Mouse (Mus musculus) spleen, embryonic (tissue): Measurements from ENCODE around the gene Iqce.

Experiments
- CTCF ChIA-PET: fragments of 350-600 bp; sonication (Branson Sonifier 250); formaldehyde crosslinking; loops from one replicate; lab custom pipeline; 2022; lab: Charles Lee

Iqce gene

DNA sequence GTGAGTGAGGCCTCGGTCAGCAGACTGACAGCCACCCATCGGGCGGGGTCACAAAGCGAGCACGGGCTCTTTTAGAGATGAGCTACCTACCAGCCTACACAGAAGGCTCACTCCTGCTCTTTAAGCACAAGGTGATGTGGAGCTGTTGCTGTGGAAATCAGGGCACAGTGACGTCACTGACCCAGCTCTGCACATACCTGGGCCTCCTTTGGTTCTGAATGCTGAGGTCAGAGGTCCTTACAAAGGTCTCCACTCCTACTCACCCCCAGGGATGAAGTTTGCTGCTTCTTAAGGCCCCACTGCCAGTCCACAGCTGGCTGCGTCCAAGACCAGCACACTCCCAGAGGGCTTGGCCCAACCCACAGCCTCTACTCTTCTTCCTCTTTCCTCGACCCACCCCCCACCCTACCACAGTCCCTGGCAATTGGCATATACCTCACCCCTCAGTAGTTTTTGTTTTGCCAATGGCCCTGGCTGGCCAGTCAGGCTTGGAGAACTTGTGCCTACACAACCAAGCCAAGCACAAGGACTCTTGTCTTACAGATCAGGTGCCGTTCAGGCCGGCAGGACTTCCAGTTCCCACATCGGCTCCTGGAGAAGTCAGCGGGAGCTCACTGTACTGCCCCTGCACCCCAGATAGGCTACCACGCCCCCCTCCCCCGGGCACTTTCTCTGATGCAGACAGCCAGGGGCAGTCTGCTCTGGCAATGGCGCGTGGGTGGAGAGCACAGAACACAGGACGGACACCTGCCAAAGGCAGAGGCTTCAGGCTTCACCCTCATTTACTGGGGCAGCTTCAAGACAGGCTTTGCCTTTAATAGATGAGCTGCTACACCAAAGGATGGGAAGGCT, 39.2 kb downstream of the Iqce start:
- CTCF ChIA-PET, result interaction anchor here (0.6 to 1.5 kb wide), 3 partner anchors 19 to 127 kb away, joined by 3 to 5 read pairs (median 3); no protein-coding TSS in a partner anchor

DNA sequence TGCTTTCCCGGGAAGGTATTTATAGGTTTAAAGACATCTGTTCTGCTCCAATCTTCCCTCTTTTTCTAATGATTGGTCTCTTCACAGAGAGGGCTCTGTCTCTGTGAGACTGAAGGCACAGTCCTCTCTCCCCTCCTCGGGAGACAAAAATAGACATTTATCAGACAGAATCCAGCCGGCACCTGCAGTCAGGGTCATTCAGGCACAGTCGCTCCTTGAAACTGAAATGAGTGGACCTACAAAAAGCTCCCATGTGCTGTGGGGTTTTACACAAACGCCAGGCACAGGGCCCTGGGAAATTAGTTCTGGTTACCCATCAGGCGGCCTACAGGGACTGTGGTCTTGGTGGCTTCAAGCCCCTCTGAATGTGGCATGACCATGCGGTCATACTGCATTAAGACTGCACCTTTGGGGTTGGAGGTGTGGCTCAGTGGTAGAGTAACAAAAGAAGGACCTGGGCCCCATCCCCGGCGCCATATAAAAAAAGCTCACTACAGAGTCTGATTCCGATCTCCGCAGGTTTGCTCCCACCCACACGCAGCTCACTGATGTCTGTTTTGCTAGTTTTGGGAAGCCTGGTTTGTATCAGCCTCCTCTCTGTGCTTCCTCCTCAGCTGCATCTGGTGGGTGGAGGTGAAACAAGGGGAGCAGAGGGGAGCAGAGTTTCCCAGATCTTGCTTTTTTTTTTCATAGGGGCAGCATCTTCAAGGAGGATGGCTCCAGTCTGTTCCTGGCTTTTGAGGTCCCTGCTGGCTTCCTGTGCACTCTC, 40.1 kb downstream of the Iqce start:
- CTCF ChIA-PET, result interaction anchor here (0.6 to 1.5 kb wide), 6 partner anchors 10 to 126 kb away, joined by 3 to 6 read pairs (median 4); no protein-coding TSS in a partner anchor

DNA sequence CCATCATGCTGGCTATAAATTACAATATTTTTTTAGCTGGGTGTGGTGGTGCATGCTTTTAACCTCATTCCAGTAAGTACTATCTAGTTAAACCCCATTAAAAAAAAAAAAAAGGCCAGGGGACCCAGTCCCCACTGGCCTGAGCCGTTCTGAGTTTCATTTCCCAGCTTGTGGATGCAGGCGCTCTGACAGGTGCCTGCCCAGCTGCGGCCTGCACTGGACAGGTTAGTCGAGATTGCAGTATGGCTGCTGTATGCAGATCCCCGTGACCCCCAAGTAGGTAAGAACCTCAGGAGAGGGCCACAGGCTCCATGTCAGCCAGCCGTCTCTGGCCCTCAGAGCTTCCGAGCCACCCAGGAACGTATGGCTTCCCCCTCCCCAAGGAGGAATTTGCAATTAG, 40.8 kb downstream of the Iqce start:
- CTCF ChIA-PET, result interaction anchor here (0.6 to 1.5 kb wide), 4 partner anchors 10 to 121 kb away, joined by 4 to 6 read pairs (median 4); no protein-coding TSS in a partner anchor

DNA sequence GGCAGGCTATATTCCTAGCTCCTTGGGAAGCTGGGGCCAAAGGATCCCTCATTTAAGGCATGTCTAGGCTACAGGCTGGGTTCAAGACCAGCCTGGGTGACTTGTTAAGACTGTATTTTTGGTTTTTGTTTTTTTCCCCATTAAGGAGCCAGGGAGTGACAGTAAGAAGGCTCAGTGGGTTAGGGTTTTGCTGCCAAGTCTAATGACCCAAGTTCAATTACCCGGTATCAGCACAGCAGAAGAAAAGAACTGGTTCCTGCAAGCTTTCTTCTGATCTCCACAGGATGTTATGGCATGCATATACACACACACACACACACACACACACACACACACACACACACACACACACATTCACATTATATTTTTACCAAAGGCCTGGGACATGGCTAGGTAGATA, 41.8 kb downstream of the Iqce start:
- CTCF ChIA-PET, result interaction anchor here (0.6 to 0.7 kb wide), 3 partner anchors 70 to 124 kb away, joined by 3 to 6 read pairs (median 6); no protein-coding TSS in a partner anchor

DNA sequence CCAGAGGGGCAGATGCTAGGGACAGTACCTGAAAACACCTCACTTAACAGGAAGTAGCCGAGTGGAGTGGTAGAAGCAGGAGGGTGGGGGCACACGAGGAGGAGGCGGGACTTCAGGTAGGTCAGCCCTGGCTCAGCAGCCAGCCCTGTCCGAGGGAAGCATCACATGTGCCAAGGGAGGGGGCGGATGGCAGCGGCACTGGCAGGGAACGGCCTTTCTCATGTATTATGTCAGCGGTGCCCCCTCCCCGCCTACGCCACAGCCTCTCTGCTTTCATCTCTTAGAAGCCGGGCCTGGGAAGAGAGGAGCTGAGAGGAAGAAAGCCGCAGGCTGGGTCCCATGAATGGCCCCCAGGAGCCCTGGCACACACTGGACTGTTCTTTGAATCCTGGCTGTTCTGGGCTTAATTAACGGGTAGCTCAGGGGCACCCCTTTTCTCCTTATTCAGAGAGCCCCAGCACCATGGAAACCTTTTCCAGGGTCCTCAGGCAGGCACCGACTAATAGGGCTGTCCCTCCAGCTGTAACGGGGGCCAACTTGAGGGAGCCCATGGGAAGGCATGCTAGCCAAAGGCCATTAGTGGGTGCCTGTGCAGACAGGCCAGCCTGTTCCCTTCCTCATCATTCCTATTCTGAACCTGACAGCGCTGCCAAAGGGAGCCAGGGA, 42.4 kb downstream of the Iqce start:
- CTCF ChIA-PET, result interaction anchor here (0.6 to 0.7 kb wide), 3 partner anchors 69 to 123 kb away, joined by 3 to 6 read pairs (median 6); no protein-coding TSS in a partner anchor

DNA sequence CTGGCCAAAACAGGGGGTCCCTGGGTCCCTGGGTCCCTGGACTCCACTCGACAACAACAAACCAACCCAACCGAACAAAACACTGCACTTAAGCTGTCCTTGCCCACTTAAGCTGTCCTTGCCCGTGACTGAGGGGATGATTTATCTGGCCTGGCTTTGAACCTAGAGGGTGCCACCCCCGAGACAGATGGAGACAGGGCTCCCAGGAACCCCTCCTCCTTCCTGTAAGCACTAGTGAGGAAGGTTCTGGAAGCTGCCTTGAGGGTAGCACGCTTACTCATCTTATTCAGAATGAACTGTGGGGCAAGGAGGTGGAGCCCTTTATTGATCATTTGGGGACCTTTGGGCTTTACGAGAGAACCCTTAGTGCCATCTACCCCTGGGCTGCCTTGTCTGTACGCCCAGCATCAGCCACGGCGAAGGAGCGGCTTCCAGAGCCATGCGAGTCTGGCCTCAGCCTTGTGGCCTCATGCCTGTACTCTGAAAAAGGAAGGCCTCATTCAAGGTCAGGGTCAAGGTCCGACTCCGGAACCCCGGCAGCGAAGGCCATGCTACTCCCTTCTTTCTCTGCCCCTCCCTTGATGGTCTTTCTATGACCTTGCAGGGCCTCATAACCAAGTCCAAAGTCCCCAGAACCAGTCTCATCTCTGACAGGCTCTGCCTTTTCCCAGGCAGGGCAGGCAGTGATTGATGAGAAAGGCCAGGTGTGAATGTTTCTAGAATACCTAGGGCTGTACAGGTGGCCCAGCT, 47.9 kb downstream of the Iqce start:
- CTCF ChIA-PET, result no interaction called here

DNA sequence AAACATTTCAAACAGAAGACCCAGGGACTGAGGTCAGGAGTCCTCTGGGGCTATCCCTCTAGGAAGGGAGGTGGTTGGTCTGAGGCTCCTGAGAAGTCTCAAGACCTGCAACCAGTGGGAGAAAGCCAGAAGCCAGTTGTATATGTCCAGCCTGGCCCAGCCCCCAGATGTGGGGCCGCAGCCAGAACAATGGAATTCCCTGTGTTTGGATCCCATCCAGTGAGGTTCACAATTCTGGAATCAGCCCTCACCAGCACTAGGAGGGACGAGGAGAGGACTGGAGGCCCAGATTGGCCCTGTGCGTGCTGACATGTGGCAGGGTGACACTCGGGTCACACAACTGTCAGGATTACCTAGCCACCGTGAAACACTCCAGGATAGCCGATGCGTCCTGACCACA, 49.6 kb downstream of the Iqce start:
- CTCF ChIA-PET, result no interaction called here

DNA sequence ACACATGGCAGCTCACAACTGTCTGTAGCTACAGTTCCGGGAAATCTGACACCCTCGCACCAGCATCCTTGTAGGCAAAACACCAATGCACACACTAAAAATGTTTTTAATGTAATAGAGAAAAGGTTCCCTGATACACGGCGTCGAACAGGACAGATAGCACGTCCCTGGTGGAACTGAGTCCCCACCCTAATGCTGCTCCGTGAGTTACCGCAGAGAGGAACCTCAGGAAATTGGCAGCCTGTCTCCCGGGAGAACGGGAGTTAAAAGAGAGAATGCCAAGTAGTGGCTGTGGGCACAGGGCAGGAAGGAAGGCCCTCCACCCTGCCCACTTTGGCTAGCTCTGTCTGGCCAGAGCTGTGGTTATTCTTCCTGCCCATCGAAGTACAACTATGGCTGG, 50.9 kb downstream of the Iqce start:
- CTCF ChIA-PET, result interaction anchor here (0.7 to 1.0 kb wide), 2 partner anchors 11 to 37 kb away, joined by 4 read pairs; no protein-coding TSS in a partner anchor

DNA sequence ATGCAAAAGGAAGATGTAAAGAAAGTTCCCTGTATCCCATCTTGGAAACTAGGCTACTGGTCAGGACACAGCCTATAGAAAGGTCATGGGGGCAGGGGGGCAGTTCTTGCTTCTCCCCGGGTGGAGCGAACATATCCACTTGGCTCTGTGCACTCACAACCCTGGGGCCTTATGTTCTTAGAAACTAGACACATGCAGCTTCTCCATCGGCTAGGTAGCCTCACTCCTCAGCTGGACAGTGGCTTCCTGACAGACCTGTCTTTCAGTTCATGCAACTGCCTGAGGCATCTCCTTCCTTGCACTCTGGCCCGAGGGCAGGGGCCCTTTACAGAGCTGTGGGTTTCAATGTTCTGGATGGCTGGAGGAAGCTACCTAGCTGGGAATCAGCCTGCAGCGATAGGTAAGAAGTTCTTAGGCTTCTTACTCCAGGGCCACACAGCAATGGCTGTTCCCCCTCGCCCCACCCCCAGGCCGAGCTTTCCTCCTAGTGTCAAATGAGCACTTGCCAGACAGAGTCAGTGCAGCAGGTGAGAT, 52.2 kb downstream of the Iqce start:
- CTCF ChIA-PET, result no interaction called here

DNA sequence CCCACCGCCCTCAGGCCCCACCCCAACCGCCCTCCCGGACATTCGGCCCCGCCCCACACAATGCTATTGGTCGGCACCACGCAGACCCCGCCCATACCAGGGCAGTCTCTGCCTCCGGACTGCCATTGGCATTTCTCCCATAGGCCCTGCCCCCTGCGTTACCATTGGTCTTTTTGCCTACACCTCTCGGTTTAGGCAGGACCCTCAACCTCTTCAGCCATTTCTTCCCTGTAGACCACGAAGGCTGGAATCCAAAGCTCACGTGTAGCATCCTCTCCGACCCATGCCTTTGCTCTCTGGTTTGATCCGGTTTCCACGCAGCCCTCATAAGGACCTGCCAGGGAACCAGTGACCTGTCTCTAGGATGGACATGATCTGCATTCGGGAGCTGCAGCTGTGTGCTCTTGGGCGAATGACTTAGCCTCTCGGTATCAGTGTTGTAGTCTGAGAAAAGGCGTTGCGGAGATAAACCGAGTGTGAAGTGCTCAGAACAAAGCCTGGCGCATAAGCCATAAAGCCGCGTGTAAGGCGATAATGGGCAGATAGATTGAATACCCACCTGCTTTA, 53.0 kb downstream of the Iqce start:
- CTCF ChIA-PET, result no interaction called here

DNA sequence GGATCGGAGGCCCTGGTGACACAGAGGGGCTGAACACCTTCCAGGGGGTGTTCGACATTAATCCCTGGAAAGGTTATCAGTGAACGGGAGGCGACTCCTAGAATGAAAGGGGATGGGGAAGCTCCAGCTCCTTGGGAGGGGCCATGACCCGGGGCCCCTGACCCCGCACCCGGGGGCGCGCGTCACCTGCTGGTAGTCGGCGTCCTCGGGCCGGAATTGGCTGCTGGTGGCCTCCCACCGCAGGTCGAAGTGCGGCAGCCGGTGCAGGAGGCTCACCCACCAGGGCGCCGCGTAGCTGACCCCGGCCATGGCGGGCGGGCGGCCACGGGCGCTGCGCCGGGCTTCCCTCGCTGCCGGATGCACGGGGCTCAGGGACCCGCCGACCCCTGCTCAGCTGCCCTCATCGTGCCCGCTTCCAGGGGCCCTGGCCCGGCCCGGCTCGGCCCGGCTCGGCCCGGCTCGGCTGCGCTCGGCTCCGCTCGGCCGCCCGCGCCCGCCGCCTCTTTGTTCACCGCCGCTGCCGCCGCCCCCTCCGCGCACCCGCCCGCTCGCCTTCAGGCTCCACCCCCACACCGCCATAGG, 53.6 kb downstream of the Iqce start, which contains the start of gene Ttyh3:
TSS of gene Ttyh3 (minus strand) at position 513 of the 582 bp plus-strand sequence.
- CTCF ChIA-PET, result no interaction called here

DNA sequence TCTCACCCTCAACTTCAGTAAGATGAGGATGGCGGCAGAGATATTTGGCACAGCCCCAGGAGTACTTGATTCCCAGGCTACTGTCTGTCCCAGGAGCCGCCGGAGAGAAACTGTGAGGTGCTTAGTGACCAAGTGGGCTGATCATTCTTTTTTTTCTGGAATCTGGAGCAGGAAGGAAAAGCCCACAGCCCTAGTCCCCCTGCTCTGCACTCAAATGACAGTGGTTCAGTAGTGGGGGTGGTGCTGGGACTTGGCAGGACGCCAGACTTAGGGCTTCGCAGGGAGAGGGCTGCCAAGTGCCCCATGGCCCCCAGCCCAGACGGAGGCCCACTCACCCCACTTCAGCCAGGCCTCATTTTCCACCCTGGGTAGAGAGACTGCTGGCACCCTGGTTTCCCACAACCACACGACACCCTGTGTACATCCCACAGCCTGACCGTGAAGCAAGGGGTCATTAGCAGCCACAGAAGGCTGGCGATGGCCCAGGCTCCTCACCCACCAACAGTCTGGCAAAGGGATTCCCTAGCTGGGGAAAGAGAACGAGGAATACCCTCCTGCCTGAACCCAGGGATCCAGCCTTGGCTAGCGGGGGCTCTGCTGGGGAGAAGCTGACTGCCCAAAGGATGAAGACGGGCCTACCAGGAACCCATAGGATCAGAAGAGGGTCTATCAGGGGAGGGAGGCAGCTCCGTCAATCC, 54.2 kb downstream of the Iqce start:
- CTCF ChIA-PET, result no interaction called here

DNA sequence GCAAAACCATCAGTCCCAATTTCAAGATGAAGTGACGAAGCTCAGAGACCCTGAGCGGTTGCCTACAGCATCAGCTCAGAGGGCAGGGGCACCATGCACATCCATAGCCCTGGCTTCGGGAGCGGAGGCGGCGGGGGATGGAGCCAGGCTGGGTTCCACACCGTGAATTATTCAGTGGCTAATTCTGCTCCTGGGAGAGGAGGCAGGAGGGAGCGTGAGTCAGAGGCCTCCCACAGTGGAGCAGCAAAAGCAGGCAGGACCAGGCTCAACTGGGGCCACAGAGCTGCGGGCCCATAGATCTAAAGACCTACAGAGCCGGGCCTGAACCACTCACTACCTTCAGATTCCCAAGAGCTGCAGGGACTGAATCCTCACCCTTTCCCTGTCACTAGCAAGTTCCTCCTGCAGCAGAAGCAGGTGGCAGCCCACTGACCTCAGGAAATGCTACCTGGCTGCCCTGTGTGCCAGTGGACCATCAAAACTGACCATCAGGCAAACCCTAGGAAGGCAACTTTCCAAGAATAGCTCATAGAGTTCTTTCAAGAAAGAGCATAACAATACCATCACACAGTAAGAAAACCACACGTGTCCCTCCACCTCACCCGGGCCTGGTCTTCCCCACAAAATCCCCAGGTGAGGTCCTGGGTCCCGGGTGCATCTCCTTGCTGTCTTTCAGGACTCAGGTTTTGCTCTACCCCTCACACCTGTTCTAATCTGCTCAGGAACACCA, 55.0 kb downstream of the Iqce start:
- CTCF ChIA-PET, result no interaction called here

DNA sequence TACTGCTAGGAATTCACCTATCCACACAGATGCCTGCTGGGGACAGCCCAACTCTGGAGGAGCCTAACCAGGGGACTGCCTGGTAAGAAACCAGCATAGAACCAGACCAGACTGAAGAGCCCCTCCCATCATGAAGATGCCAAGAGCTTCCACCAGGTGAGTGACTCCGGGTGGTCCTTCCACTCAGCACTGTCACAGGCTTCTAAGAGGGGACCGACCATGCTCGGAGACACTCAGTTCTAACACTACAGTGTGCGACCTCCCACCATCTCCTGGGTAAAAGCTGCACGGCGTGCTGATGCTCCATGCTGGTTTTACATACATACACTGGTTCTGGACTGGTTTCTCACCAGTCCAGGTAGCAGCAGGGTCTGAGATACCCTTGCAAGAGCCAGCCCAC, 56.0 kb downstream of the Iqce start:
- CTCF ChIA-PET, result interaction anchor here (0.5 kb wide), 1 partner anchor 160 kb away, joined by 4 read pairs; no protein-coding TSS in a partner anchor

DNA sequence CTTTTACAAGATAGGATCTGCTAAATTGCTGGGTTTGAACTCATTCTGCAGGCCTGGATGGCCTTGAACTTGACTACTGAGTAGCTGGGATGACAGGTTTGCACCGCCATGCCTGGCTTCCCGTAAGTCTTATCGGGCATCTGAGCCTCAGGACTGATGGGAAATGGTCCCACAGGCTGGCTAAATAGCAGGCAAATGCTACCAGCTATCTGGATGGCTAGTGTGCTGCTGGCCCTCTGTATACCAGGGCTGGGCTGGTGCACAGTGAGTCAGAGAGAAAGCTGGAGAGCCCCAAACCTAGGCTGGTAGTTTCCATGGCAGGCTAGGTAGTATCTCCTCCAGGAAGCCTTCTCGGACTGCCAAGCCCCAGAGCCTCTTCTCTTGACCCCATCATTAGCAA, 56.7 kb downstream of the Iqce start:
- CTCF ChIA-PET, result no interaction called here

DNA sequence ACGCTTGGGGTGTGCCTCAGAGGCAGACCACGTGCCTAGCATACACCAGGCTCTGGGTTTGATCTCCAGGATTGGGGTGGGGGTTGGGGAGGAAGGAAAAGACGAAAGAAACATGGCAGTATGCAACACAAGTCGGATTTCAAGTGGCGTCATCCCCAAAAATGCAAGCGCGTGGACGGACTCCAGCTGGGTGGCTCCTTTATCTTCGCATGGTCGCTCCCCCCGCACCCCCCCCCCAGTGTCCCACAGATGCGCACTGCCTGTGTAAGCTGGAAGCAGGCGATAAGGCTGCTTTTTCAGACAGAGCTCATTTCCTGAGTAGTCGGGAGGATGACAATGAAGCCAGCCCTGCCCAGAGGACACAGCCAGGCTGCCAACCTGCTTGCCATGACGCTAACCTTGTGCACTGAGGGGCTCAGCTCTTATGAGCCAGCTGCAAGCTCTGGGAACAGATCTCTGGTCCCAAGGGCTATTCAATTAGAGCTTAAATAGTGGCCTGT, 57.4 kb downstream of the Iqce start:
- CTCF ChIA-PET, result no interaction called here

DNA sequence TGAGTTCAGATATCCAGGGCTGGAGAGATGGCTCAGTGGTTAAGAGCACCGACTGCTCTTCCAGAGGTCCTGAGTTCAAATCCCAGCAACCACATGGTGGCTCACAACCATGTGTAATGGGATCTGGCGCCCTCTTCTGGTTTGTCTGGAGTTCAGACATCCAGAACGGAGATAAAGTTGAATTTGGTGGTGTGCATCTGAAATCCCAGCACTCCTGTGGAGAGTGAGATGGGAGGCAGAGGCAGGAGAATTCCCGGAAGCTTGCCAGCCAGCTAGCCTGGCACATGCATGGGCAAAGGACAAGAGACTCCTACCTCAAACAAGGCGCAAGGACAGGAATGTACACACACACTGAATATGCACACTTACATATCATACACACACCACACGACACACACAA, 57.9 kb downstream of the Iqce start:
- CTCF ChIA-PET, result interaction anchor here (0.6 to 0.8 kb wide), 4 partner anchors 11 to 76 kb away, joined by 3 to 4 read pairs (median 4); no protein-coding TSS in a partner anchor

DNA sequence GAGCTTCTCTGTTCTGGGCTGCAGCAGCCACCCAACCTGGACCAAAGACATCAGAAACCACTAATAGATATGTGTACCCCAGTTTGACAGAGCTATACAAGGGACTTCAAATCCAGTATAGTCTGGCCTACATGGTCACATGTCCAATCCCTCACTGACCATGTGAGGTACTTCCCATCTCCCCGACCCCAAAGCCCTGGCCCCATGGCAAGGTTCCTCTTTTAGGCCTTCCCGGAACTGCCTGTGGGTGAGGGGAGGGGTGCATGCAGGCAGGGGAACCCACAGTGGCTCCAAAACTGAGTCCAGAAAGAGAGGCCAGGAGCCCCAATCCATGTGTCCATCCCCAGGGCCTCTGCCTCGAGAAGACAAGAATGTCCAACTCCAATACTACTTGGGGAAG, 60.1 kb downstream of the Iqce start:
- CTCF ChIA-PET, result interaction anchor here (0.6 to 1.3 kb wide), 3 partner anchors 15 to 110 kb away, joined by 3 to 6 read pairs (median 4); no protein-coding TSS in a partner anchor
